Mouse (Mus musculus) embryonic fibroblast, embryonic 13.5 days (primary cell): Measurements from ENCODE around the gene Celf1.

ENCODE experiments used
- CTCF ChIP-seq: IDR thresholded peaks from 2 replicates; pipeline ENCODE4 v1.5.1; 2011; ENCODE audit warnings: mild to moderate bottlenecking, control low read depth, low read length, moderate library complexity, borderline replicate concordance; ENCODE audit not compliant: insufficient read depth
- POLR2A ChIP-seq: IDR thresholded peaks from 2 replicates; pipeline ENCODE4 v1.6.1; 2011; ENCODE audit warnings: low read depth, mild to moderate bottlenecking, control low read depth, low read length, moderate library complexity

DNA sequence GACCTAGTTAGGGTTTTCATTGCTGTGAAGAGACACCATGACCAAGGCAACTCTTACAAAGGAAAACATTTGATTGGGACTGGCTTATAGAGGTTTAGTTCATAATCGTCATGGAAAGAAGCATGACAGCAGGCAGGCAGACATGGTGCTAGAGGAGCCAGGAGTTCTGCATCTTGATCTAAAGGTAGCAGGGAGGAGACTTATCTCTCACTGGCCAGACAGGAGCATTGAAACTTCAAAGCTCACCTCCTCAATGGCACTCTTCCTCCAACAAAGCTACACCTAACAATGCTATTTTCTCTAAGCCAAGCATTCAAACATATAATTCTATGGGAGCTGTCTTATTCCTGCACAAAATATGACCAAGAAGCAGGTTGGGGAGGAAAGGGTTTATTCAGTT is 86.3 kb downstream of the Celf1 start:
- TF ChIP-seq CTCF = no peak
- no peak for TF ChIP-seq POLR2A
